Mouse (Mus musculus): ENCODE measurements around the gene Spcs2.

DNA sequence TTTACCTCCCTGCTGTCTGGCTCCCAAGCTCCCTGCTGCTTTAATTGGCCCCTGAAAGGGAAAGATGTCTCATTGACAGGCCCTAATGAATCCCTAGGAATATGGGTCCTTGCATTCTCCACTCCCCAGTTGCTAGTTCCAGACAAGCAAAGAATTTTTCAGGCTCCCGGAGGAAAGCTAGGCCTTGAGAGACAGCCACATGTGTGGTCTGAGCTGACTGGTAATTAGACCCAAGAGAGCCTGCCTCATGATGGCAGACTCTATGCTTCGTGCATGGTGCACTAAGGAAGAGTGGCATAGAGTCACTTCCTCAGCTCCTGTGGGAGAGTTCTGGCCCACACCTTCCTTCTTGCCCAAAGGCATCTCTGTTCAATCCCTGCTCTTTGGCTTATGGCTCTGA is 75.3 kb downstream of the Spcs2 start:
- TF ChIP-seq CTCF (IDR thresholded peaks at IDR 0.05; ENCODE audit: low read depth), result no peak
- TF ChIP-seq EP300 (IDR thresholded peaks at IDR 0.05; ENCODE audit: low read depth), result no peak
